Mouse (Mus musculus): ENCODE data around the gene Rnf6. TPM values are rescaled to one million over a fixed set of nuclear protein-coding genes. Genes with fewer than 3 reads are reported as not detected.

Gene Rnf6
- polyA plus RNA-seq, 1 experiment from 2014 or later, result 48.2 TPM

DNA sequence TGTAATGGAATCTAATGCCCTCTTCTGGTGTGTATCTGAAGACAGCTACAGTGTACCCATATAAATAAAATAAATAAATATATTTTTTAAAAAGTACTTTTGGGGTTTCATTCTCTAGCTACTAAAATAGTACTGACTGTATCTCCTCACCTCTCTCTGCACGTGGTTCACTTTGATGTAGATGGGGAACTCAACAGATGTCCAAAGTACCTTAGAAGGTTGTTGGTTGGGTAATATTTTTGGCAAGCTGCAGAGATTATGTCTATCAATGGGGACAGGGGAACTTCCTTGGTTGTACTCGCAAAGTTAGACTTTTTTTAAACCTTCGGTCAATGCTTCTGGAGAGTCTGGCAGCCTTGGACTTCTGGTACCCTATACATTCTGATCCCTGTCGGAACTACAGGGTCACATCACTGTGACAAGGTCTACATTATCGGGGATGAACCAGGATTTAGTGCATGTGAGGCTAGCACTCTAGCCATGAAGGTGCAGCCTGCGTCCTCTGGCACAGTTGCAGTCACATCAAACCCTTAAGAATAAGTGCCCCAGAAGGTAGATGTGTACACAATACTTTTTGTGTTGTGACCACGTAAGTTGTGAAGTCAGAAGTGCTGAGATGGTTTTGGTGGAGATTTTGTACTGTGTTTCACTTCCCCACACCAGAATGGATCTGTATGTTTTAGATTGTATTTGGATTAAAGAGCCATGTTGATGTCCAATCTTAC is 24.5 kb upstream of the Rnf6 start:
- ATAC-seq (ENCODE audit: insufficient read depth, low FRiP score, low read depth), result no peak
- H3K4me1 ChIP-seq, result 0 out of 2 replicates have a peak, but pooled peaks cover 8% of the 10 kb centered on the region

GRCm38 (mm10) chr5:146245193-146245592 is 23.8 kb upstream of the Rnf6 start:
- no peak overlapping the region for H3K4me3 ChIP-seq (replicated peaks)
- WGBS, result 90% methylated on average over 4 of the region's 4 CpGs

More for the DNA sequence above, 24.5 kb upstream of the Rnf6 start:
- WGBS, result 88% methylated on average over 7 of the region's 7 CpGs
- Histone ChIP-seq H3K4me2 (no peak overlapping the region), H3K27me3 (replicated peaks) (no peaks in the 10 kb centered on the region), H3K9me3 (no peaks in the 10 kb centered on the region), H3K36me3 (no peaks in the 10 kb centered on the region), H3K27ac (no peak overlapping the region), H3K4me3 (replicated peaks) (no peak overlapping the region), H3K9ac (no peak overlapping the region)

GRCm38 (mm10) chr5:146241202-146241601 is 19.8 kb upstream of the Rnf6 start:
- Histone ChIP-seq H3K4me3 (replicated peaks) (no peak overlapping the region), H3K36me3 (no peaks in the 10 kb centered on the region), H3K27me3 (replicated peaks) (no peaks in the 10 kb centered on the region), H3K4me2 (no peak overlapping the region), H3K4me1 (0 out of 2 replicates have a peak, but pooled peaks cover 11% of the 10 kb centered on the region), H3K27ac (no peak overlapping the region), H3K9ac (no peak overlapping the region), H3K9me3 (no peaks in the 10 kb centered on the region)
- no peak for ATAC-seq (ENCODE audit: insufficient read depth, low FRiP score, low read depth)
- WGBS, result 90% methylated on average over 3 of the region's 3 CpGs

More at GRCm38 (mm10) chr5:146245193-146245592, 23.8 kb upstream of the Rnf6 start:
- Histone ChIP-seq H3K27me3 (replicated peaks) (no peaks in the 10 kb centered on the region), H3K9ac (no peak overlapping the region), H3K4me1 (0 out of 2 replicates have a peak, but pooled peaks cover 8% of the 10 kb centered on the region), H3K4me2 (no peak overlapping the region), H3K9me3 (no peaks in the 10 kb centered on the region), H3K36me3 (no peaks in the 10 kb centered on the region), H3K27ac (no peak overlapping the region)
- ATAC-seq (ENCODE audit: insufficient read depth, low FRiP score, low read depth), result peak; percentile 43; the same call in 1 of the 2 replicates

- no peak for ATAC-seq (ENCODE audit: insufficient read depth, low FRiP score, low read depth)
- no peak overlapping the region for H3K9ac ChIP-seq
- no peak overlapping the region for H3K27ac ChIP-seq
- 0 out of 2 replicates have a peak, but pooled peaks cover 15% of the 10 kb centered on the region for H3K4me1 ChIP-seq
- no peaks in the 10 kb centered on the region for H3K36me3 ChIP-seq
- no peak overlapping the region for H3K4me3 ChIP-seq (replicated peaks)
- 87% methylated on average over 2 of the region's 2 CpGs for WGBS
- H3K9me3 ChIP-seq, result no peaks in the 10 kb centered on the region
- H3K4me2 ChIP-seq, result no peak overlapping the region
- H3K27me3 ChIP-seq (replicated peaks), result no peaks in the 10 kb centered on the region
Observed at GRCm38 (mm10) chr5:146240771-146241170, 19.4 kb upstream of the Rnf6 start.

DNA sequence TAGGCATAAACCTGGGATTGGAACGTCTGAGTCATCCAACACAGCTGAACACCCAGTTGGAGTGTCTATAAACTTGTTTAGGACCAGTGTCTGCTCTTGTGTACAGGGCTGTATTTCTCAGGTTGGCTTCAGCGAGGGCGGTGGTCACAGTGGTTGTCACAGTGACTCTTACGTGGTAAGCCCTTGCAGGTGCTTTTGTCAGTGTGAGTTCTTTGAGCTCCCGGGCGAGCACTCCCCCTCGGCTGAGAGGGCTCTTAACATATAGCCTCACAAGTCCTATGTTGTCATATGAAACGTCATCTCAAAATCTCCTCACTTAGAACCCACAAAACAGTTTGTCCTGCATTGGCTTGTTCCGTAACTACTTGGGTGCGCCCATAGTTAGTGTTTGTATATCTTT is 16.9 kb upstream of the Rnf6 start:
- no peak overlapping the region for H3K4me3 ChIP-seq (replicated peaks)
- H3K9me3 ChIP-seq, result no peaks in the 10 kb centered on the region
- no peak for ATAC-seq (ENCODE audit: insufficient read depth, low FRiP score, low read depth)
- 77% methylated on average over 10 of the region's 10 CpGs for WGBS
- no peaks in the 10 kb centered on the region for H3K36me3 ChIP-seq
- no peaks in the 10 kb centered on the region for H3K27me3 ChIP-seq (replicated peaks)
- no peak overlapping the region for H3K27ac ChIP-seq
- no peak overlapping the region for H3K4me2 ChIP-seq
- no peak overlapping the region for H3K9ac ChIP-seq
- H3K4me1 ChIP-seq, result 0 out of 2 replicates have a peak, but pooled peaks cover 11% of the 10 kb centered on the region

- H3K9me3 ChIP-seq, result no peaks in the 10 kb centered on the region
- no peak overlapping the region for H3K4me2 ChIP-seq
- no peaks in the 10 kb centered on the region for H3K27me3 ChIP-seq (replicated peaks)
- 0 out of 2 replicates have a peak, but pooled peaks cover 4% of the 10 kb centered on the region for H3K4me1 ChIP-seq
- 55% methylated on average over 1 of the region's 1 CpGs for WGBS
- H3K9ac ChIP-seq, result no peak overlapping the region
- no peak overlapping the region for H3K4me3 ChIP-seq (replicated peaks)
- ATAC-seq (ENCODE audit: insufficient read depth, low FRiP score, low read depth), result no peak
- H3K27ac ChIP-seq, result no peak overlapping the region
- H3K36me3 ChIP-seq, result no peaks in the 10 kb centered on the region
Observed at GRCm38 (mm10) chr5:146234336-146234735, 13.0 kb upstream of the Rnf6 start.

- no peak overlapping the region for H3K9ac ChIP-seq
- H3K4me2 ChIP-seq, result peak overlapping the region; percentile 76
- ATAC-seq (ENCODE audit: insufficient read depth, low FRiP score, low read depth), result no peak
- no peak overlapping the region for H3K27ac ChIP-seq
- no peaks in the 10 kb centered on the region for H3K9me3 ChIP-seq
- 38% methylated on average over 11 of the region's 11 CpGs for WGBS
- H3K27me3 ChIP-seq (replicated peaks), result no peaks in the 10 kb centered on the region
- 0 out of 2 replicates have a peak, but pooled peaks cover 4% of the 10 kb centered on the region for H3K4me1 ChIP-seq
- H3K4me3 ChIP-seq (replicated peaks), result peak overlapping the region; percentile 80
- H3K36me3 ChIP-seq, result no peaks in the 10 kb centered on the region
Observed at GRCm38 (mm10) chr5:146232816-146233215, 11.5 kb upstream of the Rnf6 start.

GRCm38 (mm10) chr5:146232056-146232675 is 10.8 kb upstream of the Rnf6 start:
- Histone ChIP-seq H3K27me3 (replicated peaks) (no peaks in the 10 kb centered on the region), H3K4me1 (0 out of 2 replicates have a peak, but pooled peaks cover 4% of the 10 kb centered on the region), H3K4me3 (replicated peaks) (peak overlapping the region; percentile 80), H3K4me2 (peak overlapping the region; percentile 76), H3K9ac (peak overlapping the region; percentile 76), H3K9me3 (no peaks in the 10 kb centered on the region), H3K36me3 (no peaks in the 10 kb centered on the region), H3K27ac (no peak overlapping the region)
- WGBS, result 30% methylated on average over 6 of the region's 6 CpGs
- ATAC-seq (ENCODE audit: insufficient read depth, low FRiP score, low read depth), result no peak

DNA sequence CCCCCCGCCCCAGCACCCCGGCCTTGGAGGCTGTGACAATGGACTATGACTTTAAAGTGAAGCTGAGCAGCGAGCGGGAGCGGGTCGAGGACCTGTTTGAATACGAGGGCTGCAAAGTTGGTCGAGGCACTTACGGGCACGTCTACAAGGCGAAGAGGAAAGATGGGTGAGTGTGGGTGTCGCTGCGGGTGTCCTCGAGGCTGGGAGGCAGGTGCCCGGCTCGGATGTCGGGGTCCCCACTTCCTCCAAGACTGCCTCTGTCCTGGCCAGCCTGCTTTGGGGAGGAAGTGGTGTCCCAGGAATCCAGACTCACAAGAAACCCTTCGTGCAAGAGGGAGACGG is 10.3 kb upstream of the Rnf6 start:
- H3K9ac ChIP-seq, result peak overlapping the region; percentile 76
- 0 out of 2 replicates have a peak, but pooled peaks cover 4% of the 10 kb centered on the region for H3K4me1 ChIP-seq
- no peaks in the 10 kb centered on the region for H3K9me3 ChIP-seq
- WGBS, result 1% methylated on average over 19 of the region's 19 CpGs
- no peak for ATAC-seq (ENCODE audit: insufficient read depth, low FRiP score, low read depth)
- H3K27me3 ChIP-seq (replicated peaks), result no peaks in the 10 kb centered on the region
- H3K4me2 ChIP-seq, result peak overlapping the region; percentile 76
- H3K36me3 ChIP-seq, result no peaks in the 10 kb centered on the region
- H3K4me3 ChIP-seq (replicated peaks), result peak overlapping the region; percentile 80
- H3K27ac ChIP-seq, result peak overlapping the region; percentile 100

DNA sequence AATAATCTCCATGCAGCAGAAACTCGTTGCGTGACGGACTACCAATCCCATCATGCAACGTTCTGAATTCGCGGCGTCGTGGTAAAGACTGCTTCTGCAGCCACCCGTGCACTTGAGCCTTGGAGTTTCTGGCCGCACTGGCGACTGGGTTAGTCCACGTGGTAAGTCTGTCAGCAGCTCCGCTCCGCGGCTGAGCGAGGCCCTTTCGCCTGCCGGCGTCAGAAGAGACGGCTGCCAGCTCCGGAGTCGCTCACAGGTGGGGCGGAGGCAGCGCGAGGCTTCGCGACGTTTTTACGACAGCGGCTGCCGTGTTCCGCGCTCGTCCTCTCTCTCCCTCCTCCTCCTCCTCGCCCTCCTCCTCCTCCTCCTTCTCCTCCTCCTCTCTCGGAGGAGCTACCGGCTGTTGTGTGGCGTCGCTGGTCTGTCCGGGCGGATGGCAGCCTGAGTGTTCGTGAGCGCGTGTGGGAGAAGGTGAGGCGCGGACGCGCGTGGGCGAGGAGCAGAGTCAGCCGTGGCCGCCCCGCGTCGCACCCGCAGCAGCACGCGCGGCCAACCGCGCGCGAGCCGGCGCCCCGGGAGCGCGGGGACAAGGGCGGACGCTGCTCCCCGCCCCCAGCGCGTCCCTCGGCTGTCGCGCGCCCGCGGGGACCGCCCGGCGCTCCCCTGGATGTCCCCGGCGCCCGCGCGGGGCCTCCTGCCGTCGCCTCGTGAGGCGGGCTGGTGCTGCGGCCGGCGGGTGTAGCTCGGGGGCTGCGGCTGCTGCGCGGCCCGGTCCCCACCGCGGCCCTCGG is 9.7 kb upstream of the Rnf6 start, which contains the start of gene Cdk8:
Cdk8 (plus strand) TSS at position 367 of the 791 bp plus-strand sequence.
- Histone ChIP-seq H3K36me3 (no peaks in the 10 kb centered on the region), H3K27ac (peak within 1 kb of the TSS; percentile 100), H3K27me3 (replicated peaks) (no peaks in the 10 kb centered on the region), H3K4me2 (peak within 1 kb of the TSS; percentile 76), H3K9ac (peak within 1 kb of the TSS; percentile 76), H3K9me3 (no peaks in the 10 kb centered on the region), H3K4me1 (0 out of 2 replicates have a peak, but pooled peaks cover 3% of the 10 kb centered on the region), H3K4me3 (replicated peaks) (peak within 1 kb of the TSS; percentile 80)
- ATAC-seq (ENCODE audit: insufficient read depth, low FRiP score, low read depth), result peak; percentile 87
- WGBS, result under 1% methylated on average over 85 of the region's 102 CpGs

DNA sequence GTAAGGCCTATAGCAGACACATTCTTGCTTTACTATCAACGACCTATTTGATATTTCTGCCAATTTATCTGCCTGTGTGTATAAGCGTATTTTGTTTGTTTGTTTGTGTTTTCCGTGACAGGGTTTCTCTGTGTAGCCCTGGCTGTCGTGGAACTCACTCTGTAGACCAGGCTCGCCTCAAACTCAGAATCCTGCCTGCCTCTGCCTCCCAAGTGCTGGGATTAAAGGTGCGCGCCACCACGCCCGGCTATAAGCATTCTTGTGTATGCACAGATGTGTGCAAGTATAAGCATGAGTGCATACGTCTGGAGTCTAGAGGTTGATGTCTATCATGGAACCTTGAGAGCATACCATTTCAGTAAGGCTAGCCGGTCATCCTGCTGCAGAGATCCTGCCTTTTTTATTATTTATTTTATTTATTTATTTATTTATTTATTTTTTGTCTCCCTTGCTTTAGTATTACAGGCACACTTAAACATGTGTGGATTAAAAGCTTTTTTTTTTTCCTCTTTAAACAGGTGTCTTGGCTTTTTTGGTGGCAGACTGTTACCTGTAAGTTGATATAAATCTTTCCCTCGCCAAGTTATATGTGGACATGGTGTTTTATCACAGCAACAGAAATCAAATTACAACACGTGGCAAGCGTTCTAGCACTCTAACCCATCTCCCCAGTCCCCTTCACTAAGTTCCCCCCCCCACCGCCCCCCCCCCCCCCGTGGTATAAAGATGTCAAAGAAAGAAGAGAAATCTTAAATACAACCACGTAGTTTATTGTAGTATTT is 8.7 kb upstream of the Rnf6 start:
- ATAC-seq (ENCODE audit: insufficient read depth, low FRiP score, low read depth), result no peak
- Histone ChIP-seq H3K4me3 (replicated peaks) (peak overlapping the region; percentile 80), H3K9me3 (no peaks in the 10 kb centered on the region), H3K36me3 (no peaks in the 10 kb centered on the region), H3K27me3 (replicated peaks) (no peaks in the 10 kb centered on the region), H3K9ac (peak overlapping the region; percentile 76; the same call in 1 of the 2 replicates), H3K4me1 (no peaks in the 10 kb centered on the region), H3K4me2 (peak overlapping the region; percentile 61), H3K27ac (peak overlapping the region; percentile 100)
- 55% methylated on average over 17 of the region's 17 CpGs for WGBS
